Mouse (Mus musculus) embryonic fibroblast, embryonic 13.5 days (primary cell): Measurements from ENCODE around the gene Zfp566.

Source experiments
- CTCF ChIP-seq: IDR thresholded peaks from 2 replicates; pipeline ENCODE4 v1.5.1; 2011; ENCODE audit warnings: mild to moderate bottlenecking, control low read depth, low read length, moderate library complexity, borderline replicate concordance; ENCODE audit not compliant: insufficient read depth
- POLR2A ChIP-seq: IDR thresholded peaks from 2 replicates; pipeline ENCODE4 v1.6.1; 2011; ENCODE audit warnings: low read depth, mild to moderate bottlenecking, control low read depth, low read length, moderate library complexity

DNA sequence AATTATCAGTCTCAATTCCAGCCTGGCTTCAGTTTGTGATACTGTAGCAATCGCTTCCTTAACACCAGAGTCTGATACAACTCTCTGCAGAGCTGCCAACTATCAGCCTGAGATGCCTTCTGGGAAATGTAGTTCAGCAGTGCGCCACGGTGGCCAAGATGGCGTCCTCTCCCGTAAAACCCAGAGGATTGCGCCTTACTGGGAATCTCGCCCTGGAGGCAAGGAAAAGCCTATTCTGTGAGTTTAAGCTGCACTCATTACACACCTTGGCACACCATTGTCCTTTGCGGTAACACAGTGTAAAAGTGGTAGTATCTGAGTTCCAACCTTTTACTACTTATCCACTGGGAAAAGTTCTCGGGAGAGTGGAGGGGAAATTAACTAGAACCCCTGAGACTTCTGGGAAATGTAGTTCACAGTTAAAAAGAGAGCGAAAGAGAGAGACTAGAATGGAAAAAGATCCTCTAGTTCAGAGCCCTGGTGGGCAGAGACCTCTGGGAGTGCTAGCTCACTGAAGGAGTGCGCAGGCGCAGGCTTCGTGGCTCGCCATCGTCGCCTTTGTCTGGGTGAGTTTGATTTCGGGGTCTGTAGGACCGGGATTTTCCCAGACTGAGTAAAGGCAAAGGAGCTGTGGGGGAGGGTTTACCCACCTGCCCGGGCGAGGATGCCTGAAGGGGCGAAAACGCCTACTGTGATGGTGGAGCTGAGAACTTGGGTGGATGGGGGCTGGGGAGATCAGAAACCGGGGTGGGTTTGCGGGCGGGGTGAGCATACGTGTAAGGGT is 4.5 kb upstream of the Zfp566 start, which contains the start of gene Zfp260:
- TF ChIP-seq POLR2A (peak; percentile 87), CTCF (no peak)
